Mouse (Mus musculus): Measurements from ENCODE around the gene Col5a1.

DNA sequence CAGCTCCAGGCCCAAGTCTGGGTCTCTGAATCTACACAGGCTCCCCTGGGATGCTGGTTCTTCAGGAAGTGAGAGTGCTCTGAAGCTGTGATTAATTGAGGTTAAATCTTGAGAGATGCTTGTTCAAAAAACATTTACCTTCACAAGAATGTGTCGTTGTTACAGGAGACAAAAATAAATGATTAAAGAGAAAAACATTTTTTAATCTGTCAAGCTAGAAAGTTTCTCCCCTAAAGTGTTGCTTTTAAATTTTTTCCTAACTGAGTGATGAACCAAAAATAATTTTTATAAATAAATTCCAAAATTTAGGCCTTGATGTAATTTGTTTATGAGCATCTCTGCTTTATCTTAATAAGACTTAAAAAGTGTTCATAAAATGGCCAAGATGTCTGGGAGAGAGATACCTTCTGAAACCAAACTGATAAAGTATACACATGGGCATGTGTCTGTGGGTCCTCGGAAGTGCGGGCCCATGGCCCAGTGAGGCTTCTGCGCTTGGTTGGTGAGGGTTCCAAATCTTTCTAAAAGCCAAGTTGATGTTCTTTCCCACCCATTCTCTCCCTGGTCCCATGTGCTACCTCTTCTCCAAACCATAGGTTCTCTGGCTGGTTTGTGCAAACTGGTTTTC lies 177.6 kb downstream of the Col5a1 start:
- TF ChIP-seq CTCF (IDR thresholded peaks at IDR 0.05; ENCODE audit: borderline replicate concordance, insufficient read depth, low read depth, low read length) (no peak), POLR2A (IDR thresholded peaks at IDR 0.05; ENCODE audit: borderline replicate concordance, insufficient read depth, low read length) (no peak)

Measured in cerebellum, adult 2 months (tissue).